Mouse (Mus musculus): Measurements from ENCODE around the gene Fahd1. TPM values are rescaled to one million over a fixed set of nuclear protein-coding genes. Genes with fewer than 3 reads are reported as not detected.

Gene Fahd1
- total RNA-seq, 2 experiments from 2014 or later = 70.8 to 78.1 TPM

Other genes with a start within 250 kb of the Fahd1 start
- 10 to 100 TPM; 76.7 to 88.2 TPM for gene Tsc2, start 217.7 kb downstream of the Fahd1 start, total RNA-seq (2021)
- 1 to 10 TPM; 2.1 to 4.1 TPM for gene Nthl1, start 217.7 kb downstream of the Fahd1 start, total RNA-seq (2021)
- 100 to 1,000 TPM; 134 TPM for gene Slc9a3r2, start 200.0 kb downstream of the Fahd1 start, total RNA-seq (2021)
- not detected for gene Npw, start 191.9 kb downstream of the Fahd1 start, total RNA-seq (2021)
- 10 to 100 TPM; 20.2 to 21.6 TPM for gene Zfp598, start 180.7 kb downstream of the Fahd1 start, total RNA-seq (2021)
- under 1 TPM in 1 of 2 experiments, not detected in 1; 0.12 TPM for gene Syngr3, start 160.4 kb downstream of the Fahd1 start, total RNA-seq (2021)
- gene Gfer, start 154.2 kb downstream of the Fahd1 start, total RNA-seq (2021) = 10 to 100 TPM; 15.9 to 16.2 TPM
- 1 to 10 TPM in 1 of 2 experiments, under 1 TPM in 1; 0.96 to 1.0 TPM for gene Noxo1, start 154.1 kb downstream of the Fahd1 start, total RNA-seq (2021)
- gene Tbl3, start 142.7 kb downstream of the Fahd1 start, total RNA-seq (2021) = 10 to 100 TPM; 16.8 to 19.5 TPM
- not detected for gene Rnf151, start 132.3 kb downstream of the Fahd1 start, total RNA-seq (2021)
- gene Rps2, start 132.2 kb downstream of the Fahd1 start, total RNA-seq (2021) = 100 to 1,000 TPM; 673 to 751 TPM
- gene Ndufb10, start 125.9 kb downstream of the Fahd1 start, total RNA-seq (2021) = 100 to 1,000 TPM; 939 to 954 TPM
- 100 to 1,000 TPM; 186 to 197 TPM for gene Rpl3l, start 122.5 kb downstream of the Fahd1 start, total RNA-seq (2021)
- 100 to 1,000 TPM; 214 TPM for gene Msrb1, start 113.7 kb downstream of the Fahd1 start, total RNA-seq (2021)
- gene Hs3st6, start 97.4 kb downstream of the Fahd1 start, total RNA-seq (2021) = under 1 TPM in 1 of 2 experiments, not detected in 1; 0.29 TPM
- gene Meiob, start 46.1 kb downstream of the Fahd1 start, total RNA-seq (2021) = not detected
- 100 to 1,000 TPM; 109 to 122 TPM for gene Hagh, start 10.2 kb downstream of the Fahd1 start, total RNA-seq (2021)
- 1 to 10 TPM; 8.3 to 8.4 TPM for gene Igfals, start 15.6 kb upstream of the Fahd1 start, total RNA-seq (2021)
- 10 to 100 TPM; 19.9 to 21.8 TPM for gene Nubp2, start 36.0 kb upstream of the Fahd1 start, total RNA-seq (2021)
- gene Spsb3, start 36.3 kb upstream of the Fahd1 start, total RNA-seq (2021) = 10 to 100 TPM; 32.4 to 39.3 TPM
- gene Eme2, start 44.7 kb upstream of the Fahd1 start, total RNA-seq (2021) = 10 to 100 TPM; 17.5 to 17.9 TPM
- gene Mrps34, start 44.8 kb upstream of the Fahd1 start, total RNA-seq (2021) = 100 to 1,000 TPM; 108 to 115 TPM
- 10 to 100 TPM; 41.5 to 43.7 TPM for gene Nme3, start 46.1 kb upstream of the Fahd1 start, total RNA-seq (2021)
- 10 to 100 TPM; 66.2 to 70.4 TPM for gene Mapk8ip3, start 86.6 kb upstream of the Fahd1 start, total RNA-seq (2021)
- gene Jpt2, start 110.3 kb upstream of the Fahd1 start, total RNA-seq (2021) = 10 to 100 TPM in 1 of 2 experiments, 1 to 10 TPM in 1; 7.5 to 11.1 TPM
- gene Cramp1l, start 165.4 kb upstream of the Fahd1 start, total RNA-seq (2021) = 10 to 100 TPM; 14.5 to 14.6 TPM
- gene Ift140, start 165.7 kb upstream of the Fahd1 start, total RNA-seq (2021) = 1 to 10 TPM; 6.3 to 7.3 TPM
- 10 to 100 TPM; 35.5 to 39.1 TPM for gene Tmem204, start 233.2 kb upstream of the Fahd1 start, total RNA-seq (2021)

All from heart, postnatal 14 days (tissue).